Mouse (Mus musculus): ENCODE measurements around the gene Zfp715. TPM values are rescaled to one million over a fixed set of nuclear protein-coding genes. Genes with fewer than 3 reads are reported as not detected.
"Not testable (repeated sequence)": the region's sequence is repeated elsewhere in the genome, so short reads cannot be mapped to it uniquely, and the experiment has no call there.

Gene Zfp715
- polyA plus RNA-seq (2015; fragmentation: Nextera tagmentation; extraction: Ambion mirVana), result 24.6 and 26.0 TPM in 2 replicates

GRCm38 (mm10) chr7:43313013-43313428 is at the start of gene Zfp715:
TSS of gene Zfp715 (minus strand) at chr7:43313294.
- Histone ChIP-seq H3K9ac (ENCODE audit: low read depth, low read length) (peak within 1 kb of the TSS; percentile 82), H3K4me3 (ENCODE audit: low read depth, low read length) (peak within 1 kb of the TSS; percentile 79), H3K4me1 (ENCODE audit: control insufficient read depth, insufficient read depth, low read length) (peaks cover 19% of the 10 kb centered on the region), H3K27ac (ENCODE audit: low read length) (peak within 1 kb of the TSS; percentile 86), H3K4me2 (ENCODE audit: low read length) (peak within 1 kb of the TSS; percentile 76), H3K9me3 (replicated peaks; ENCODE audit: control insufficient read depth, low read length, poor library complexity, severe bottlenecking) (no peaks in the 10 kb centered on the region), H3K36me3 (ENCODE audit: control insufficient read depth, insufficient read depth, low read length) (peaks cover 11% of the 10 kb centered on the region), H3K27me3 (ENCODE audit: control insufficient read depth, insufficient read depth, low read depth, low read length) (no peaks in the 10 kb centered on the region)
- peak; percentile 97 for ATAC-seq
- under 1% methylated on average over 33 of the region's 33 CpGs for WGBS

- H3K4me1 ChIP-seq (ENCODE audit: control insufficient read depth, insufficient read depth, low read length), result no peaks in the 10 kb centered on the region
- WGBS, result 76% methylated on average over 4 of the region's 4 CpGs
- no peak overlapping the region for H3K9ac ChIP-seq (ENCODE audit: low read depth, low read length)
- H3K4me2 ChIP-seq (ENCODE audit: low read length), result no peak overlapping the region
- H3K4me3 ChIP-seq (ENCODE audit: low read depth, low read length), result no peak overlapping the region
- H3K27ac ChIP-seq (ENCODE audit: low read length), result no peak overlapping the region
- H3K27me3 ChIP-seq (ENCODE audit: control insufficient read depth, insufficient read depth, low read depth, low read length), result no peaks in the 10 kb centered on the region
- H3K36me3 ChIP-seq (ENCODE audit: control insufficient read depth, insufficient read depth, low read length), result no peaks in the 10 kb centered on the region
- ATAC-seq, result no peak
- no peaks in the 10 kb centered on the region for H3K9me3 ChIP-seq (replicated peaks; ENCODE audit: control insufficient read depth, low read length, poor library complexity, severe bottlenecking)
Observed at GRCm38 (mm10) chr7:43362021-43362420, 48.9 kb upstream of the Zfp715 start.

GRCm38 (mm10) chr7:43361442-43361841 is 48.3 kb upstream of the Zfp715 start:
- no peak for ATAC-seq
- WGBS, result 97% methylated on average over 1 of the region's 1 CpGs

GRCm38 (mm10) chr7:43358556-43358955 is 45.5 kb upstream of the Zfp715 start:
- Histone ChIP-seq H3K4me3 (ENCODE audit: low read depth, low read length) (no peak overlapping the region), H3K9ac (ENCODE audit: low read depth, low read length) (no peak overlapping the region), H3K27ac (ENCODE audit: low read length) (no peak overlapping the region), H3K4me1 (ENCODE audit: control insufficient read depth, insufficient read depth, low read length) (no peaks in the 10 kb centered on the region), H3K27me3 (ENCODE audit: control insufficient read depth, insufficient read depth, low read depth, low read length) (no peaks in the 10 kb centered on the region), H3K36me3 (ENCODE audit: control insufficient read depth, insufficient read depth, low read length) (no peaks in the 10 kb centered on the region), H3K4me2 (ENCODE audit: low read length) (no peak overlapping the region), H3K9me3 (replicated peaks; ENCODE audit: control insufficient read depth, low read length, poor library complexity, severe bottlenecking) (no peaks in the 10 kb centered on the region)
- no peak for ATAC-seq
- WGBS, result 86% methylated on average over 3 of the region's 3 CpGs

More at GRCm38 (mm10) chr7:43361442-43361841, 48.3 kb upstream of the Zfp715 start:
- H3K27me3 ChIP-seq (ENCODE audit: control insufficient read depth, insufficient read depth, low read depth, low read length), result no peaks in the 10 kb centered on the region
- H3K9me3 ChIP-seq (replicated peaks; ENCODE audit: control insufficient read depth, low read length, poor library complexity, severe bottlenecking), result no peaks in the 10 kb centered on the region
- no peak overlapping the region for H3K9ac ChIP-seq (ENCODE audit: low read depth, low read length)
- H3K4me3 ChIP-seq (ENCODE audit: low read depth, low read length), result no peak overlapping the region
- no peaks in the 10 kb centered on the region for H3K4me1 ChIP-seq (ENCODE audit: control insufficient read depth, insufficient read depth, low read length)
- H3K36me3 ChIP-seq (ENCODE audit: control insufficient read depth, insufficient read depth, low read length), result no peaks in the 10 kb centered on the region
- H3K4me2 ChIP-seq (ENCODE audit: low read length), result no peak overlapping the region
- H3K27ac ChIP-seq (ENCODE audit: low read length), result no peak overlapping the region

- no peaks in the 10 kb centered on the region for H3K36me3 ChIP-seq (ENCODE audit: control insufficient read depth, insufficient read depth, low read length)
- ATAC-seq, result no peak
- H3K9ac ChIP-seq (ENCODE audit: low read depth, low read length), result no peak overlapping the region
- H3K9me3 ChIP-seq (replicated peaks; ENCODE audit: control insufficient read depth, low read length, poor library complexity, severe bottlenecking), result no peaks in the 10 kb centered on the region
- H3K27ac ChIP-seq (ENCODE audit: low read length), result no peak overlapping the region
- no peaks in the 10 kb centered on the region for H3K27me3 ChIP-seq (ENCODE audit: control insufficient read depth, insufficient read depth, low read depth, low read length)
- WGBS, result 10% methylated on average over 12 of the region's 12 CpGs
- peak overlapping the region; percentile 11; the same call in 1 of the 2 replicates for H3K4me2 ChIP-seq (ENCODE audit: low read length)
- H3K4me3 ChIP-seq (ENCODE audit: low read depth, low read length), result no peak overlapping the region
- H3K4me1 ChIP-seq (ENCODE audit: control insufficient read depth, insufficient read depth, low read length), result no peaks in the 10 kb centered on the region
Observed at GRCm38 (mm10) chr7:43354893-43355835, 42.1 kb upstream of the Zfp715 start.

- H3K4me1 ChIP-seq (ENCODE audit: control insufficient read depth, insufficient read depth, low read length), result no peaks in the 10 kb centered on the region
- no peak for ATAC-seq
- 86% methylated on average over 4 of the region's 4 CpGs for WGBS
- no peak overlapping the region for H3K4me2 ChIP-seq (ENCODE audit: low read length)
- H3K9me3 ChIP-seq (replicated peaks; ENCODE audit: control insufficient read depth, low read length, poor library complexity, severe bottlenecking), result no peaks in the 10 kb centered on the region
- no peak overlapping the region for H3K9ac ChIP-seq (ENCODE audit: low read depth, low read length)
- no peak overlapping the region for H3K4me3 ChIP-seq (ENCODE audit: low read depth, low read length)
- H3K36me3 ChIP-seq (ENCODE audit: control insufficient read depth, insufficient read depth, low read length), result no peaks in the 10 kb centered on the region
- no peaks in the 10 kb centered on the region for H3K27me3 ChIP-seq (ENCODE audit: control insufficient read depth, insufficient read depth, low read depth, low read length)
- no peak overlapping the region for H3K27ac ChIP-seq (ENCODE audit: low read length)
Observed at GRCm38 (mm10) chr7:43353758-43354157, 40.7 kb upstream of the Zfp715 start.

GRCm38 (mm10) chr7:43353118-43353517 is 40.0 kb upstream of the Zfp715 start:
- Histone ChIP-seq H3K4me3 (ENCODE audit: low read depth, low read length) (no peak overlapping the region), H3K9me3 (replicated peaks; ENCODE audit: control insufficient read depth, low read length, poor library complexity, severe bottlenecking) (no peaks in the 10 kb centered on the region), H3K27me3 (ENCODE audit: control insufficient read depth, insufficient read depth, low read depth, low read length) (no peaks in the 10 kb centered on the region), H3K4me1 (ENCODE audit: control insufficient read depth, insufficient read depth, low read length) (no peaks in the 10 kb centered on the region), H3K9ac (ENCODE audit: low read depth, low read length) (no peak overlapping the region), H3K27ac (ENCODE audit: low read length) (no peak overlapping the region), H3K36me3 (ENCODE audit: control insufficient read depth, insufficient read depth, low read length) (no peaks in the 10 kb centered on the region), H3K4me2 (ENCODE audit: low read length) (no peak overlapping the region)
- 68% methylated on average over 4 of the region's 4 CpGs for WGBS
- no peak for ATAC-seq

- Histone ChIP-seq H3K27ac (ENCODE audit: low read length) (no peak within 1 kb of the TSS), H3K36me3 (ENCODE audit: control insufficient read depth, insufficient read depth, low read length) (no peaks in the 10 kb centered on the region), H3K9me3 (replicated peaks; ENCODE audit: control insufficient read depth, low read length, poor library complexity, severe bottlenecking) (no peaks in the 10 kb centered on the region), H3K4me1 (ENCODE audit: control insufficient read depth, insufficient read depth, low read length) (no peaks in the 10 kb centered on the region), H3K9ac (ENCODE audit: low read depth, low read length) (no peak within 1 kb of the TSS), H3K4me2 (ENCODE audit: low read length) (no peak within 1 kb of the TSS), H3K4me3 (ENCODE audit: low read depth, low read length) (no peak within 1 kb of the TSS), H3K27me3 (ENCODE audit: control insufficient read depth, insufficient read depth, low read depth, low read length) (no peaks in the 10 kb centered on the region)
- no peak for ATAC-seq
- WGBS, result 66% methylated on average over 3 of the region's 3 CpGs
Observed at GRCm38 (mm10) chr7:43351154-43351553, 38.1 kb upstream of the Zfp715 start, which contains the start of gene Siglecf. TSS of gene Siglecf (plus strand) at chr7:43351341.

GRCm38 (mm10) chr7:43349623-43350022 is 36.5 kb upstream of the Zfp715 start:
- H3K27ac ChIP-seq (ENCODE audit: low read length); H3K4me1 ChIP-seq (ENCODE audit: control insufficient read depth, insufficient read depth, low read length); H3K4me2 ChIP-seq (ENCODE audit: low read length); H3K36me3 ChIP-seq (ENCODE audit: control insufficient read depth, insufficient read depth, low read length); H3K9me3 ChIP-seq (replicated peaks; ENCODE audit: control insufficient read depth, low read length, poor library complexity, severe bottlenecking); ATAC-seq; H3K27me3 ChIP-seq (ENCODE audit: control insufficient read depth, insufficient read depth, low read depth, low read length); H3K9ac ChIP-seq (ENCODE audit: low read depth, low read length); H3K4me3 ChIP-seq (ENCODE audit: low read depth, low read length): not testable (repeated sequence)
- 73% methylated on average over 5 of the region's 5 CpGs for WGBS

Data from midbrain, embryonic 16.5 days (tissue).